Mouse (Mus musculus) megakaryocyte, embryonic 14.5 days (primary cell): ENCODE measurements around the gene Cmklr1. TPM values are rescaled to one million over a fixed set of nuclear protein-coding genes. Genes with fewer than 3 reads are reported as not detected.

Source experiments
- H3K27me3 ChIP-seq: replicated peaks from 2 replicates; pipeline ENCODE3; 2012; ENCODE audit warnings: inconsistent platforms
- H3K36me3 ChIP-seq: replicated peaks from 2 replicates; pipeline ENCODE3; 2012; ENCODE audit warnings: low read length, inconsistent platforms, mixed read lengths
- H3K4me1 ChIP-seq: 2 replicates; pipeline ENCODE4 v1.6.1; 2012; ENCODE audit warnings: inconsistent platforms
- H3K4me3 ChIP-seq: replicated peaks from 2 replicates; pipeline ENCODE3; 2012; ENCODE audit warnings: moderate library complexity, mild to moderate bottlenecking, inconsistent platforms
- H3K9me3 ChIP-seq: 2 replicates; pipeline ENCODE4 v1.6.1; 2012; ENCODE audit warnings: inconsistent platforms
- FLI1 ChIP-seq: IDR thresholded peaks from 2 replicates; pipeline ENCODE4 v1.6.1; 2012; ENCODE audit warnings: low read length, inconsistent platforms, mixed read lengths
- GATA1 ChIP-seq: IDR thresholded peaks from 3 replicates; pipeline ENCODE4 v1.6.1; 2012; ENCODE audit warnings: mixed read lengths, low read length, inconsistent platforms, borderline replicate concordance
- polyA plus RNA-seq: library from polyadenylated mRNA; stranded (reverse); fragments of >175 nt; gene quantifications from 2 replicates; pipeline ENCODE4 v1.2.3, GENCODE M21; 2012; ENCODE audit warnings: low replicate concordance; ENCODE audit not compliant: insufficient read depth

Cmklr1 gene
- polyA plus RNA-seq, 1 experiment = 4.3 TPM

GRCm38 (mm10) chr5:113580248-113580647 is 70.0 kb downstream of the Cmklr1 start:
- TF ChIP-seq GATA1 = no peak
- no peak for TF ChIP-seq FLI1
- no peaks in the 10 kb centered on the region for H3K36me3 ChIP-seq
- peaks cover 3% of the 10 kb centered on the region for H3K9me3 ChIP-seq
- H3K4me3 ChIP-seq = no peak overlapping the region
- no peaks in the 10 kb centered on the region for H3K4me1 ChIP-seq
- peaks cover 16% of the 10 kb centered on the region for H3K27me3 ChIP-seq

- H3K36me3 ChIP-seq = no peaks in the 10 kb centered on the region
- H3K27me3 ChIP-seq = peaks cover 22% of the 10 kb centered on the region
- no peak overlapping the region for H3K4me3 ChIP-seq
- no peaks in the 10 kb centered on the region for H3K4me1 ChIP-seq
- peaks cover 3% of the 10 kb centered on the region for H3K9me3 ChIP-seq
- TF ChIP-seq GATA1 (no peak), FLI1 (no peak)
Observed at GRCm38 (mm10) chr5:113579128-113579527, 71.1 kb downstream of the Cmklr1 start.

- no peaks in the 10 kb centered on the region for H3K4me1 ChIP-seq
- no peak overlapping the region for H3K4me3 ChIP-seq
- TF ChIP-seq FLI1 (no peak), GATA1 (no peak)
- H3K36me3 ChIP-seq = no peaks in the 10 kb centered on the region
- H3K27me3 ChIP-seq = peaks cover 26% of the 10 kb centered on the region
- H3K9me3 ChIP-seq = peaks cover 3% of the 10 kb centered on the region
Observed at GRCm38 (mm10) chr5:113578428-113578827, 71.8 kb downstream of the Cmklr1 start.

- Histone ChIP-seq H3K27me3 (peaks cover 30% of the 10 kb centered on the region), H3K9me3 (peaks cover 3% of the 10 kb centered on the region)
Observed at GRCm38 (mm10) chr5:113577555-113577954, 72.7 kb downstream of the Cmklr1 start.

GRCm38 (mm10) chr5:113570056-113570717 is 80.0 kb downstream of the Cmklr1 start:
- Histone ChIP-seq H3K4me1 (no peaks in the 10 kb centered on the region), H3K9me3 (0 out of 2 replicates have a peak, but pooled peaks cover 4% of the 10 kb centered on the region), H3K4me3 (no peak overlapping the region), H3K27me3 (peaks cover 33% of the 10 kb centered on the region), H3K36me3 (no peaks in the 10 kb centered on the region)
- TF ChIP-seq GATA1 (no peak), FLI1 (no peak)

More at GRCm38 (mm10) chr5:113577555-113577954, 72.7 kb downstream of the Cmklr1 start:
- Histone ChIP-seq H3K4me1 (no peaks in the 10 kb centered on the region), H3K4me3 (peak overlapping the region; percentile 38), H3K36me3 (no peaks in the 10 kb centered on the region)
- TF ChIP-seq GATA1 = no peak
- TF ChIP-seq FLI1 = no peak

- TF ChIP-seq GATA1 (no peak), FLI1 (no peak)
- Histone ChIP-seq H3K27me3 (peaks cover 26% of the 10 kb centered on the region), H3K36me3 (no peaks in the 10 kb centered on the region), H3K9me3 (0 out of 2 replicates have a peak, but pooled peaks cover 4% of the 10 kb centered on the region), H3K4me1 (no peaks in the 10 kb centered on the region), H3K4me3 (no peak overlapping the region)
Observed at GRCm38 (mm10) chr5:113565858-113566257, 84.4 kb downstream of the Cmklr1 start.

- TF ChIP-seq FLI1 (no peak), GATA1 (no peak)
Observed at GRCm38 (mm10) chr5:113565101-113565854, 84.9 kb downstream of the Cmklr1 start.

GRCm38 (mm10) chr5:113564463-113564862 is 85.8 kb downstream of the Cmklr1 start:
- Histone ChIP-seq H3K27me3 (peaks cover 23% of the 10 kb centered on the region), H3K4me1 (no peaks in the 10 kb centered on the region), H3K4me3 (no peak overlapping the region), H3K36me3 (no peaks in the 10 kb centered on the region), H3K9me3 (no peaks in the 10 kb centered on the region)
- TF ChIP-seq FLI1 (no peak), GATA1 (no peak)

More at GRCm38 (mm10) chr5:113565101-113565854, 84.9 kb downstream of the Cmklr1 start:
- H3K4me1 ChIP-seq = no peaks in the 10 kb centered on the region
- H3K4me3 ChIP-seq = no peak overlapping the region
- H3K9me3 ChIP-seq = 0 out of 2 replicates have a peak, but pooled peaks cover 4% of the 10 kb centered on the region
- H3K27me3 ChIP-seq = peaks cover 24% of the 10 kb centered on the region
- no peaks in the 10 kb centered on the region for H3K36me3 ChIP-seq

Other genes with a start within 250 kb of the Cmklr1 start
- not detected in 2 replicates for gene Wscd2, start 160.1 kb downstream of the Cmklr1 start, polyA plus RNA-seq
- not detected in 2 replicates for gene 1700069L16Rik, start 74.3 kb upstream of the Cmklr1 start, polyA plus RNA-seq
- gene Ficd, start 85.4 kb upstream of the Cmklr1 start, polyA plus RNA-seq = 1.2 and 2.4 TPM in 2 replicates
- 9.0 and 14.3 TPM in 2 replicates for gene Sart3, start 122.1 kb upstream of the Cmklr1 start, polyA plus RNA-seq
- 39.7 and 56.2 TPM in 2 replicates for gene Iscu, start 122.3 kb upstream of the Cmklr1 start, polyA plus RNA-seq
- gene Tmem119, start 150.1 kb upstream of the Cmklr1 start, polyA plus RNA-seq = 4.0 TPM in 1 of 2 replicates, not detected in the other
- 39.4 and 167 TPM in 2 replicates for gene Selplg, start 182.2 kb upstream of the Cmklr1 start, polyA plus RNA-seq